Mouse (Mus musculus): Measurements from ENCODE around the gene Srrm4.

GRCm38 (mm10) chr5:116419322-116420045 is 172.1 kb downstream of the Srrm4 start:
- TF ChIP-seq GATA1 (IDR thresholded peaks at IDR 0.05; ENCODE audit: low read length) (no peak), TAL1 (IDR thresholded peaks at IDR 0.05; ENCODE audit: low read length) (no peak)
